Mouse (Mus musculus): ENCODE measurements around the gene Dusp13. TPM values are rescaled to one million over a fixed set of nuclear protein-coding genes. Genes with fewer than 3 reads are reported as not detected.

Gene Dusp13
- total RNA-seq, 2 experiments from 2014 or later: not detected

DNA sequence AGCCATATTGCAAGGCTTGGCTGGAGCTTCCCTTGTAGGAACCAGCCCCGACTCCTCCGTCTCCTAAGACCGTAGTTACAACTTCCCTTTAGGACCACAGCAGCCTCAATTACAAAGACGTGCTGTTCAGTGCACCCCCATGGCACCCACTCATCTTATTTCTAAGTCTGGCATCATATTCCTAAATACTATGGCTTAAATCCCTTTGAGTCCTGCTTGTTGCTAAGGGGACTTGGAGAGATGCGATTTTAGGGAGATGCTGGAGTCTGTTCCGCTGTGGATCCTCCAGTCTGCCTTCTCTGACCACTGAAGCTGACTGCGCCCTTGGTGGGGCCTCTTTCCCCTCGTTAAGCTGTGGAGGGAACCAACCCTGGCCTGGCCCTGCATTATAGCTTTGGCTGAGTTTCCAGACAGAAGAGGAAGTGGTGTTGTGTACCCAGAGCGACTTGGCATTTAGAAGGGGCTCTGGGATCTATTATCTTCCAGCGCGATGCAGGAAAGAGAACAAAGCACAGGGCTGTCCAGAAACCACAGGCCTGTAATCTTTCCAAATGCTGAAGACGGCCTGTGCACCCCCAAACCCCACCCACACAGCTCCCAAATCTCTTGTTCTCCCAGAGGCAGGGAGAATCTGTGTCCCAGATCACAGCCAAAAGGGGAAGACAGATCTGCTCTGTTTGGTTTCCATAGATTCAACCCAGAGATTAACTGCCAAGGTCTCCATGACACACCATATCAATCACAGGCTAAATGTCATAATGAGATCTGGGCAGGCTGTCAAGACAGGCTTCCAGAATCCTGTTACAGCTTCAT lies 44.0 kb downstream of the Dusp13 start:
- ATAC-seq (replicated peaks; ENCODE audit: poor library complexity, severe bottlenecking): peak; percentile 85

GRCm38 (mm10) chr14:21705462-21705861 lies 45.5 kb downstream of the Dusp13 start:
- peak; percentile 59 for ATAC-seq (replicated peaks; ENCODE audit: poor library complexity, severe bottlenecking)

DNA sequence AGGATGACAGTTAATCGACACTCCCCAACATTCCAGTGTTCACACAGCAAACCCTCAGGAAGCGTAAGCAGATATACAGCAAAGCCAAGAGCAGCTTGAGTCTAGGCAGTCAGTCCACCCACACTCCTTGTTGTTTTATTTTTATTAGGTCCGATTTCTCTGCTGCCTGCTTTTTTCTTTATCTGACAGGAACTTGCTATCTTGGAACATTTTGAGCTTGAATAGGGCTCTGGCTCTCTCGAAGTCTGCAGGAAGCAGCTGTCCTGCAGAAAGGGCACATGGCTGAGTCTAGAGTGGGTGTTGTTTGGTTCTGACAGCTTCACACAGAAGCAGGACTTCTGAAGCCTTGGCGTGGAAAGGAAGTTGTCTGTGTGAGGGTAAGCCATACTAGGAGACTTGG lies 47.7 kb downstream of the Dusp13 start:
- ATAC-seq (replicated peaks; ENCODE audit: poor library complexity, severe bottlenecking): no peak

GRCm38 (mm10) chr14:21702691-21703090 lies 48.3 kb downstream of the Dusp13 start:
- no peak for ATAC-seq (replicated peaks; ENCODE audit: poor library complexity, severe bottlenecking)

- no peak for ATAC-seq (replicated peaks; ENCODE audit: poor library complexity, severe bottlenecking)
These were observed 54.7 kb downstream of the Dusp13 start for GRCm38 (mm10) chr14:21696186-21696830.

- no peak for ATAC-seq (replicated peaks; ENCODE audit: poor library complexity, severe bottlenecking)
These were observed 56.0 kb downstream of the Dusp13 start for GRCm38 (mm10) chr14:21695020-21695419.

DNA sequence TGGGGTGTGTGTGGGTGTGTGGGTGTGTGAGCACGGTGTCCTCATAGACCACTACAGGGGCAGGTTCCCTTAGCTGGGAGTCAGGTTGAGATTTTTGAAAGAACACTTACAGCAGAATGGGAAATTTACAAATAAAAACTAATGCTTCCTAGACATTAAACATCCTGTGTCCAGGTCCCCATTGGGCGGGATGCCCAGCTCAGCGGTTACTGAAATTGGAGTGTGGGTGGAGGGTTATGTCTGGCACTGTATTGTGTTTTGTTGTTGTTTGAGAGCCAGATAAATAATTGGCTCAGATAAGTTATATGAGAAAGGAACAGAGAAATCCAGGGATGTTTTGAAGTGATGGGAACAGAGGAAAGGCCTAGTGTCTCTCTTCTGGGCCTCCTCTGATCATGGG lies 59.9 kb downstream of the Dusp13 start:
- no peak for ATAC-seq (replicated peaks; ENCODE audit: poor library complexity, severe bottlenecking)

- no peak for ATAC-seq (replicated peaks; ENCODE audit: poor library complexity, severe bottlenecking)
These were observed 64.4 kb downstream of the Dusp13 start for GRCm38 (mm10) chr14:21686376-21687279.

GRCm38 (mm10) chr14:21685411-21686146 lies 65.4 kb downstream of the Dusp13 start:
- no peak for ATAC-seq (replicated peaks; ENCODE audit: poor library complexity, severe bottlenecking)

DNA sequence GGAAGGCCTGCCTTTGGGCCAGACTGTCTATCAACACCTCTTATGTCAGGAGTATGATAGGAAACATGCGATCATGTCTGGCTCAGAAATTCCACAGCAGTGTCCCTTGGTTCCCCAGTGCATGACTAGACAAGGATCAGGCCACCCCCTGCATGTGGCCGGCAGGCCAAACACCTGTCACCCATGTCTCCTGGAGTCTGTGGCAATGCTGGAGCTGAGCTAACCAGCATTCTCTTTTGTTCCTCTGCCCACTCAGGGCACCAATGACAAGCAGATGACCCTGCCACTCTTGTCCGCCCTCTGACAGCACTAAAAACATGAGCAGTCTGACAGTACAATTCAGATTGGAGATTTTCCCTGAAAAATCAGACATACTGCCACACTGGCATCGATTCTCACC lies 67.1 kb downstream of the Dusp13 start:
- no peak for ATAC-seq (replicated peaks; ENCODE audit: poor library complexity, severe bottlenecking)

Other genes with a start within 250 kb of the Dusp13 start
- gene Dupd1, start 36.6 kb downstream of the Dusp13 start, total RNA-seq (2014; fragmentation: Nextera tagmentation): not detected in 2 replicates
- gene Dupd1, start 36.6 kb downstream of the Dusp13 start, total RNA-seq (2017): not detected in 2 replicates
- gene Samd8, start 650 bp downstream of the Dusp13 start, total RNA-seq (2014; fragmentation: Nextera tagmentation): 5.1 and 10.8 TPM in 2 replicates
- 4.6 and 7.5 TPM in 2 replicates for gene Samd8, start 650 bp downstream of the Dusp13 start, total RNA-seq (2017)
- gene Vdac2, start 74.1 kb upstream of the Dusp13 start, total RNA-seq (2014; fragmentation: Nextera tagmentation): 212 and 291 TPM in 2 replicates
- 386 and 388 TPM in 2 replicates for gene Vdac2, start 74.1 kb upstream of the Dusp13 start, total RNA-seq (2017)
- gene Comtd1, start 97.8 kb upstream of the Dusp13 start, total RNA-seq (2014; fragmentation: Nextera tagmentation): 56.3 and 63.0 TPM in 2 replicates
- gene Comtd1, start 97.8 kb upstream of the Dusp13 start, total RNA-seq (2017): 29.1 and 33.2 TPM in 2 replicates
- gene Zfp503, start 238.4 kb upstream of the Dusp13 start, total RNA-seq (2014; fragmentation: Nextera tagmentation): not detected in 2 replicates
- gene Zfp503, start 238.4 kb upstream of the Dusp13 start, total RNA-seq (2017): 0.04 and 0.05 TPM in 2 replicates